Mouse (Mus musculus) stomach, postnatal 0 days (tissue): ENCODE results near the gene Irak4. TPM values are rescaled to one million over a fixed set of nuclear protein-coding genes. Genes with fewer than 3 reads are reported as not detected.

Experiments used
- ATAC-seq: fragments of 200-750 bp; cut with Nextera tagmentation; 2 replicates; pipeline ENCODE4 v1.8.0; 2017; ENCODE audit not compliant: low FRiP score, low TSS enrichment
- DNase-seq: peaks from one replicate; pipeline ENCODE4 v3.0.0-alpha.2; 2016; ENCODE audit warnings: low spot score
- H3K27ac ChIP-seq: fragments of 300-500 bp; sonication (generic); replicated peaks from 2 replicates; pipeline ENCODE4 v1.5.1; 2014; ENCODE audit warnings: mild to moderate bottlenecking, control low read depth
- H3K27me3 ChIP-seq: fragments of 300-500 bp; sonication (generic); 2 replicates; pipeline ENCODE4 v1.6.1; 2014; ENCODE audit warnings: low read length; ENCODE audit not compliant: control insufficient read depth, insufficient read depth
- H3K36me3 ChIP-seq: fragments of 300-500 bp; sonication (generic); 2 replicates; pipeline ENCODE4 v1.6.1; 2014; ENCODE audit warnings: low read length, mixed read lengths; ENCODE audit not compliant: control insufficient read depth, insufficient read depth
- H3K4me1 ChIP-seq: fragments of 300-500 bp; sonication (generic); replicated peaks from 2 replicates; pipeline ENCODE4 v1.6.1; 2014; ENCODE audit warnings: antibody characterized with exemption; ENCODE audit not compliant: control insufficient read depth, insufficient read depth
- H3K4me2 ChIP-seq: fragments of 300-500 bp; sonication (generic); replicated peaks from 2 replicates; pipeline ENCODE4 v1.6.1; 2014; ENCODE audit warnings: low read depth, mild to moderate bottlenecking, control low read depth, moderate library complexity
- H3K4me3 ChIP-seq: fragments of 300-500 bp; sonication (generic); 2 replicates; pipeline ENCODE4 v1.5.1; 2014; ENCODE audit warnings: low read depth, low read length, control low read depth
- H3K9ac ChIP-seq: fragments of 300-500 bp; sonication (generic); 2 replicates; pipeline ENCODE4 v1.6.1; 2014; ENCODE audit warnings: mild to moderate bottlenecking, low read length, control low read depth, mixed read lengths
- H3K9me3 ChIP-seq: fragments of 300-500 bp; sonication (generic); 2 replicates; pipeline ENCODE4 v1.6.1; 2016; ENCODE audit warnings: low read length; ENCODE audit not compliant: control insufficient read depth
- CTCF ChIP-seq: IDR thresholded peaks from 2 replicates; pipeline ENCODE4 v1.5.1; 2016; ENCODE audit warnings: antibody characterized with exemption, low read depth, mild to moderate bottlenecking, moderate library complexity
- EP300 ChIP-seq: optimal IDR thresholded peaks from 2 replicates; pipeline ENCODE3; 2016; ENCODE audit warnings: antibody characterized with exemption
- WGBS: fragments of 180-500 bp; shearing (Covaris S2); extraction: QIAGEN DNeasy Blood & Tissue Kit; methylation state at CpG from one replicate; pipeline ENCODE4 v1.1.7; 2014; 5-methylcytosine and 5-hydroxymethylcytosine counted together
- polyA plus RNA-seq: library from polyadenylated mRNA; unstranded; fragments of >200 nt; fragmentation: Nextera tagmentation; extraction: Ambion mirVana; gene quantifications from 2 replicates; pipeline ENCODE4 v1.2.1, GENCODE M21; 2015

The Irak4 gene
- polyA plus RNA-seq, 1 experiment from 2014 or later, result 9.2 TPM

- Histone ChIP-seq H3K36me3 (peaks cover 3% of the 10 kb centered on the region; the same call in 1 of the 2 replicates), H3K27me3 (no peaks in the 10 kb centered on the region), H3K27ac (no peak overlapping the region), H3K4me3 (no peak overlapping the region), H3K9ac (no peak overlapping the region), H3K4me2 (no peak overlapping the region), H3K9me3 (no peaks in the 10 kb centered on the region), H3K4me1 (no peaks in the 10 kb centered on the region)
- ATAC-seq (peak; percentile 79), DNase-seq (peak; percentile 28)
- WGBS, result 52% methylated on average over 10 of the region's 10 CpGs
- TF ChIP-seq CTCF (no peak), EP300 (no peak)
Measured at GRCm38 (mm10) chr15:94568496-94569182, 25.2 kb downstream of the Irak4 start.

GRCm38 (mm10) chr15:94571501-94571900 is 28.1 kb downstream of the Irak4 start:
- TF ChIP-seq EP300 (no peak), CTCF (no peak)
- no peaks in the 10 kb centered on the region for H3K4me1 ChIP-seq
- no peak for ATAC-seq
- no peak overlapping the region for H3K9ac ChIP-seq
- no peaks in the 10 kb centered on the region for H3K36me3 ChIP-seq
- H3K9me3 ChIP-seq, result no peaks in the 10 kb centered on the region
- no peaks in the 10 kb centered on the region for H3K27me3 ChIP-seq
- H3K4me2 ChIP-seq, result no peak overlapping the region
- H3K27ac ChIP-seq, result no peak overlapping the region
- no peak overlapping the region for H3K4me3 ChIP-seq
- 59% methylated on average over 4 of the region's 4 CpGs for WGBS
- DNase-seq, result no peak

GRCm38 (mm10) chr15:94572746-94573145 is 29.3 kb downstream of the Irak4 start:
- Histone ChIP-seq H3K36me3 (no peaks in the 10 kb centered on the region), H3K27me3 (no peaks in the 10 kb centered on the region), H3K9ac (no peak overlapping the region), H3K9me3 (no peaks in the 10 kb centered on the region), H3K27ac (no peak overlapping the region), H3K4me3 (no peak overlapping the region), H3K4me1 (no peaks in the 10 kb centered on the region), H3K4me2 (no peak overlapping the region)
- DNase-seq, result no peak
- TF ChIP-seq EP300 (no peak), CTCF (no peak)
- no peak for ATAC-seq
- 71% methylated on average over 8 of the region's 8 CpGs for WGBS

GRCm38 (mm10) chr15:94574566-94575268 is 31.3 kb downstream of the Irak4 start:
- TF ChIP-seq EP300, result no peak
- TF ChIP-seq CTCF, result no peak
- Histone ChIP-seq H3K36me3 (peaks cover 4% of the 10 kb centered on the region; the same call in 1 of the 2 replicates), H3K4me2 (no peak overlapping the region), H3K9ac (no peak overlapping the region), H3K27me3 (no peaks in the 10 kb centered on the region), H3K4me1 (no peaks in the 10 kb centered on the region), H3K27ac (no peak overlapping the region), H3K4me3 (no peak overlapping the region), H3K9me3 (no peaks in the 10 kb centered on the region)
- ATAC-seq (no peak), DNase-seq (no peak)
- 66% methylated on average over 4 of the region's 4 CpGs for WGBS

- Histone ChIP-seq H3K27ac (no peak overlapping the region), H3K4me3 (no peak overlapping the region), H3K9ac (no peak overlapping the region), H3K9me3 (no peaks in the 10 kb centered on the region), H3K4me2 (no peak overlapping the region), H3K4me1 (no peaks in the 10 kb centered on the region), H3K27me3 (no peaks in the 10 kb centered on the region), H3K36me3 (peaks cover 34% of the 10 kb centered on the region)
- TF ChIP-seq CTCF (no peak), EP300 (no peak)
- ATAC-seq, result no peak
- no peak for DNase-seq
- 53% methylated on average over 7 of the region's 7 CpGs for WGBS
Measured at GRCm38 (mm10) chr15:94582000-94582593, 38.7 kb downstream of the Irak4 start.

- 58% methylated on average over 10 of the region's 10 CpGs for WGBS
- no peaks in the 10 kb centered on the region for H3K27me3 ChIP-seq
- no peak for TF ChIP-seq CTCF
- TF ChIP-seq EP300, result no peak
- no peak; the same call in 1 of the 2 replicates for ATAC-seq
- DNase-seq, result no peak
- H3K27ac ChIP-seq, result no peak overlapping the region
- no peaks in the 10 kb centered on the region for H3K9me3 ChIP-seq
- H3K36me3 ChIP-seq, result peaks cover 34% of the 10 kb centered on the region
- no peak overlapping the region for H3K4me3 ChIP-seq
- no peak overlapping the region for H3K9ac ChIP-seq
- H3K4me2 ChIP-seq, result no peak overlapping the region
- H3K4me1 ChIP-seq, result no peaks in the 10 kb centered on the region
Measured at GRCm38 (mm10) chr15:94583153-94583552, 39.7 kb downstream of the Irak4 start.
